Mouse (Mus musculus): Measurements from ENCODE around the gene Coro7. TPM values are rescaled to one million over a fixed set of nuclear protein-coding genes. Genes with fewer than 3 reads are reported as not detected.

Gene Coro7
- polyA plus RNA-seq, 1 experiment = 104 TPM

GRCm38 (mm10) chr16:4611193-4611592 is 68.4 kb downstream of the Coro7 start:
- H3K36me3 ChIP-seq (replicated peaks; ENCODE audit: low read length) = peaks cover 47% of the 10 kb centered on the region
- H3K4me1 ChIP-seq = peaks cover 27% of the 10 kb centered on the region
- H3K27me3 ChIP-seq (replicated peaks) = peaks cover 6% of the 10 kb centered on the region
- no peak for TF ChIP-seq GATA1 (IDR thresholded peaks at IDR 0.05; ENCODE audit: borderline replicate concordance, low read length)
- TF ChIP-seq FLI1 (IDR thresholded peaks at IDR 0.05; ENCODE audit: low read length) = no peak
- no peaks in the 10 kb centered on the region for H3K9me3 ChIP-seq
- no peak overlapping the region for H3K4me3 ChIP-seq (replicated peaks)

GRCm38 (mm10) chr16:4608532-4609059 is 71.0 kb downstream of the Coro7 start:
- Histone ChIP-seq H3K9me3 (no peaks in the 10 kb centered on the region), H3K4me3 (replicated peaks) (no peak overlapping the region), H3K36me3 (replicated peaks; ENCODE audit: low read length) (peaks cover 21% of the 10 kb centered on the region), H3K27me3 (replicated peaks) (peaks cover 29% of the 10 kb centered on the region), H3K4me1 (peaks cover 21% of the 10 kb centered on the region)
- TF ChIP-seq FLI1 (IDR thresholded peaks at IDR 0.05; ENCODE audit: low read length) = no peak
- no peak for TF ChIP-seq GATA1 (IDR thresholded peaks at IDR 0.05; ENCODE audit: borderline replicate concordance, low read length)

GRCm38 (mm10) chr16:4607818-4608531 is 71.6 kb downstream of the Coro7 start:
- Histone ChIP-seq H3K4me3 (replicated peaks) (no peak overlapping the region), H3K4me1 (peaks cover 21% of the 10 kb centered on the region), H3K36me3 (replicated peaks; ENCODE audit: low read length) (peaks cover 14% of the 10 kb centered on the region), H3K9me3 (no peaks in the 10 kb centered on the region), H3K27me3 (replicated peaks) (peaks cover 35% of the 10 kb centered on the region)
- TF ChIP-seq FLI1 (IDR thresholded peaks at IDR 0.05; ENCODE audit: low read length) (no peak), GATA1 (IDR thresholded peaks at IDR 0.05; ENCODE audit: borderline replicate concordance, low read length) (no peak)

GRCm38 (mm10) chr16:4606431-4607084 is 73.0 kb downstream of the Coro7 start:
- Histone ChIP-seq H3K4me3 (replicated peaks) (no peak overlapping the region), H3K36me3 (replicated peaks; ENCODE audit: low read length) (peaks cover 6% of the 10 kb centered on the region), H3K4me1 (peaks cover 25% of the 10 kb centered on the region), H3K27me3 (replicated peaks) (peaks cover 44% of the 10 kb centered on the region), H3K9me3 (no peaks in the 10 kb centered on the region)
- no peak for TF ChIP-seq FLI1 (IDR thresholded peaks at IDR 0.05; ENCODE audit: low read length)
- TF ChIP-seq GATA1 (IDR thresholded peaks at IDR 0.05; ENCODE audit: borderline replicate concordance, low read length) = no peak

GRCm38 (mm10) chr16:4605514-4606131 is 74.0 kb downstream of the Coro7 start:
- H3K4me1 ChIP-seq = peaks cover 25% of the 10 kb centered on the region
- H3K27me3 ChIP-seq (replicated peaks) = peaks cover 53% of the 10 kb centered on the region
- H3K36me3 ChIP-seq (replicated peaks; ENCODE audit: low read length) = no peaks in the 10 kb centered on the region
- no peaks in the 10 kb centered on the region for H3K9me3 ChIP-seq
- TF ChIP-seq GATA1 (IDR thresholded peaks at IDR 0.05; ENCODE audit: borderline replicate concordance, low read length) (no peak), FLI1 (IDR thresholded peaks at IDR 0.05; ENCODE audit: low read length) (no peak)
- H3K4me3 ChIP-seq (replicated peaks) = no peak overlapping the region

- no peaks in the 10 kb centered on the region for H3K36me3 ChIP-seq (replicated peaks; ENCODE audit: low read length)
- H3K27me3 ChIP-seq (replicated peaks) = peaks cover 66% of the 10 kb centered on the region
- H3K4me3 ChIP-seq (replicated peaks) = no peak overlapping the region
- H3K9me3 ChIP-seq = no peaks in the 10 kb centered on the region
- no peak for TF ChIP-seq FLI1 (IDR thresholded peaks at IDR 0.05; ENCODE audit: low read length)
- TF ChIP-seq GATA1 (IDR thresholded peaks at IDR 0.05; ENCODE audit: borderline replicate concordance, low read length) = no peak
- peaks cover 25% of the 10 kb centered on the region for H3K4me1 ChIP-seq
Observed at GRCm38 (mm10) chr16:4604293-4604837, 75.2 kb downstream of the Coro7 start.

GRCm38 (mm10) chr16:4603453-4603837 is 76.1 kb downstream of the Coro7 start:
- Histone ChIP-seq H3K4me1 (peaks cover 33% of the 10 kb centered on the region), H3K9me3 (no peaks in the 10 kb centered on the region), H3K27me3 (replicated peaks) (peaks cover 73% of the 10 kb centered on the region), H3K36me3 (replicated peaks; ENCODE audit: low read length) (no peaks in the 10 kb centered on the region), H3K4me3 (replicated peaks) (no peak overlapping the region)
- TF ChIP-seq GATA1 (IDR thresholded peaks at IDR 0.05; ENCODE audit: borderline replicate concordance, low read length) = no peak
- TF ChIP-seq FLI1 (IDR thresholded peaks at IDR 0.05; ENCODE audit: low read length) = no peak

- peaks cover 35% of the 10 kb centered on the region for H3K4me1 ChIP-seq
Observed at GRCm38 (mm10) chr16:4602766-4603452, 76.7 kb downstream of the Coro7 start.

GRCm38 (mm10) chr16:4602189-4602588 is 77.4 kb downstream of the Coro7 start:
- Histone ChIP-seq H3K27me3 (replicated peaks) (peaks cover 83% of the 10 kb centered on the region), H3K36me3 (replicated peaks; ENCODE audit: low read length) (no peaks in the 10 kb centered on the region), H3K4me3 (replicated peaks) (no peak overlapping the region), H3K9me3 (no peaks in the 10 kb centered on the region), H3K4me1 (peaks cover 28% of the 10 kb centered on the region)
- TF ChIP-seq FLI1 (IDR thresholded peaks at IDR 0.05; ENCODE audit: low read length) (no peak), GATA1 (IDR thresholded peaks at IDR 0.05; ENCODE audit: borderline replicate concordance, low read length) (no peak)

More at GRCm38 (mm10) chr16:4602766-4603452, 76.7 kb downstream of the Coro7 start:
- Histone ChIP-seq H3K36me3 (replicated peaks; ENCODE audit: low read length) (no peaks in the 10 kb centered on the region), H3K4me3 (replicated peaks) (no peak overlapping the region), H3K9me3 (no peaks in the 10 kb centered on the region), H3K27me3 (replicated peaks) (peaks cover 78% of the 10 kb centered on the region)
- TF ChIP-seq FLI1 (IDR thresholded peaks at IDR 0.05; ENCODE audit: low read length) = no peak
- TF ChIP-seq GATA1 (IDR thresholded peaks at IDR 0.05; ENCODE audit: borderline replicate concordance, low read length) = no peak
